Mouse (Mus musculus): ENCODE measurements around the gene Mphosph6. TPM values are rescaled to one million over a fixed set of nuclear protein-coding genes. Genes with fewer than 3 reads are reported as not detected.

The Mphosph6 gene
- polyA plus RNA-seq (2016; fragmentation: Nextera tagmentation; extraction: Ambion mirVana), result 45.1 and 65.8 TPM in 2 replicates

- peak; percentile 99 for DNase-seq (ENCODE audit: low spot score)
- H3K4me1 ChIP-seq, result peaks cover 18% of the 10 kb centered on the region
- H3K9me3 ChIP-seq, result no peaks in the 10 kb centered on the region
- H3K27me3 ChIP-seq (ENCODE audit: insufficient read depth, poor library complexity, severe bottlenecking), result no peaks in the 10 kb centered on the region; the same call in 1 of the 2 replicates
- WGBS, result under 1% methylated on average over 65 of the region's 65 CpGs
- peaks cover 27% of the 10 kb centered on the region for H3K36me3 ChIP-seq
- H3K4me3 ChIP-seq, result peak within 1 kb of the TSS; percentile 81
- peak within 1 kb of the TSS; percentile 94 for H3K27ac ChIP-seq
Measured at GRCm38 (mm10) chr8:117801443-117802298, at the start of gene Mphosph6. TSS of gene Mphosph6 (minus strand) at chr8:117801943.

GRCm38 (mm10) chr8:117850420-117850819 is 48.7 kb upstream of the Mphosph6 start:
- H3K4me3 ChIP-seq, result no peak overlapping the region
- 69% methylated on average over 10 of the region's 10 CpGs for WGBS

GRCm38 (mm10) chr8:117847865-117848264 is 46.1 kb upstream of the Mphosph6 start:
- no peak overlapping the region for H3K4me3 ChIP-seq
- DNase-seq (ENCODE audit: low spot score), result no peak
- H3K9me3 ChIP-seq, result no peaks in the 10 kb centered on the region
- H3K36me3 ChIP-seq, result no peaks in the 10 kb centered on the region
- no peaks in the 10 kb centered on the region for H3K27me3 ChIP-seq (ENCODE audit: insufficient read depth, poor library complexity, severe bottlenecking)
- 82% methylated on average over 6 of the region's 6 CpGs for WGBS
- no peak overlapping the region for H3K27ac ChIP-seq
- H3K4me1 ChIP-seq, result no peaks in the 10 kb centered on the region

More at GRCm38 (mm10) chr8:117850420-117850819, 48.7 kb upstream of the Mphosph6 start:
- H3K4me1 ChIP-seq, result no peaks in the 10 kb centered on the region; the same call in 1 of the 2 replicates
- no peak for DNase-seq (ENCODE audit: low spot score)
- no peaks in the 10 kb centered on the region for H3K27me3 ChIP-seq (ENCODE audit: insufficient read depth, poor library complexity, severe bottlenecking)
- H3K9me3 ChIP-seq, result no peaks in the 10 kb centered on the region
- H3K27ac ChIP-seq, result no peak overlapping the region
- no peaks in the 10 kb centered on the region for H3K36me3 ChIP-seq

- Histone ChIP-seq H3K4me1 (no peaks in the 10 kb centered on the region), H3K27ac (no peak overlapping the region), H3K27me3 (ENCODE audit: insufficient read depth, poor library complexity, severe bottlenecking) (no peaks in the 10 kb centered on the region), H3K9me3 (no peaks in the 10 kb centered on the region), H3K36me3 (no peaks in the 10 kb centered on the region), H3K4me3 (no peak overlapping the region)
- no peak for DNase-seq (ENCODE audit: low spot score)
- WGBS, result 81% methylated on average over 8 of the region's 8 CpGs
Measured at GRCm38 (mm10) chr8:117843694-117844093, 42.0 kb upstream of the Mphosph6 start.

GRCm38 (mm10) chr8:117813524-117813923 is 11.8 kb upstream of the Mphosph6 start:
- Histone ChIP-seq H3K36me3 (no peaks in the 10 kb centered on the region), H3K27me3 (ENCODE audit: insufficient read depth, poor library complexity, severe bottlenecking) (no peaks in the 10 kb centered on the region)

GRCm38 (mm10) chr8:117810676-117811075 is 8.9 kb upstream of the Mphosph6 start:
- DNase-seq (ENCODE audit: low spot score), result no peak
- no peak overlapping the region for H3K27ac ChIP-seq
- 83% methylated on average over 2 of the region's 2 CpGs for WGBS
- no peaks in the 10 kb centered on the region for H3K9me3 ChIP-seq
- H3K27me3 ChIP-seq (ENCODE audit: insufficient read depth, poor library complexity, severe bottlenecking), result no peaks in the 10 kb centered on the region
- H3K4me3 ChIP-seq, result no peak overlapping the region
- H3K36me3 ChIP-seq, result no peaks in the 10 kb centered on the region
- H3K4me1 ChIP-seq, result peaks cover 4% of the 10 kb centered on the region; the same call in 1 of the 2 replicates

More at GRCm38 (mm10) chr8:117813524-117813923, 11.8 kb upstream of the Mphosph6 start:
- H3K9me3 ChIP-seq, result no peaks in the 10 kb centered on the region
- H3K4me3 ChIP-seq, result no peak overlapping the region
- H3K27ac ChIP-seq, result no peak overlapping the region
- DNase-seq (ENCODE audit: low spot score), result no peak
- WGBS, result 32% methylated on average over 4 of the region's 4 CpGs
- H3K4me1 ChIP-seq, result peaks cover 4% of the 10 kb centered on the region; the same call in 1 of the 2 replicates

- no peak overlapping the region for H3K4me3 ChIP-seq
- H3K4me1 ChIP-seq, result peaks cover 11% of the 10 kb centered on the region
- no peaks in the 10 kb centered on the region; the same call in 1 of the 2 replicates for H3K27me3 ChIP-seq (ENCODE audit: insufficient read depth, poor library complexity, severe bottlenecking)
- H3K27ac ChIP-seq, result no peak overlapping the region
- 73% methylated on average over 5 of the region's 5 CpGs for WGBS
- H3K36me3 ChIP-seq, result no peaks in the 10 kb centered on the region
- no peak for DNase-seq (ENCODE audit: low spot score)
- H3K9me3 ChIP-seq, result no peaks in the 10 kb centered on the region
Measured at GRCm38 (mm10) chr8:117805419-117805818, 3.7 kb upstream of the Mphosph6 start.

GRCm38 (mm10) chr8:117802299-117802689 is 551 bp upstream of the Mphosph6 start:
- 3% methylated on average over 11 of the region's 11 CpGs for WGBS
- peaks cover 18% of the 10 kb centered on the region for H3K4me1 ChIP-seq
- DNase-seq (ENCODE audit: low spot score), result no peak
- peaks cover 21% of the 10 kb centered on the region for H3K36me3 ChIP-seq
- peak overlapping the region; percentile 94 for H3K27ac ChIP-seq
- H3K9me3 ChIP-seq, result no peaks in the 10 kb centered on the region
- H3K4me3 ChIP-seq, result peak overlapping the region; percentile 81
- H3K27me3 ChIP-seq (ENCODE audit: insufficient read depth, poor library complexity, severe bottlenecking), result no peaks in the 10 kb centered on the region; the same call in 1 of the 2 replicates

GRCm38 (mm10) chr8:117798066-117798465 is 3.7 kb downstream of the Mphosph6 start:
- no peak overlapping the region for H3K27ac ChIP-seq
- H3K4me3 ChIP-seq, result no peak overlapping the region
- peaks cover 63% of the 10 kb centered on the region for H3K36me3 ChIP-seq
- no peak for DNase-seq (ENCODE audit: low spot score)
- WGBS, result 93% methylated on average over 2 of the region's 2 CpGs
- no peaks in the 10 kb centered on the region for H3K27me3 ChIP-seq (ENCODE audit: insufficient read depth, poor library complexity, severe bottlenecking)
- peaks cover 18% of the 10 kb centered on the region for H3K4me1 ChIP-seq
- no peaks in the 10 kb centered on the region for H3K9me3 ChIP-seq

- Histone ChIP-seq H3K4me1 (peaks cover 12% of the 10 kb centered on the region), H3K36me3 (peaks cover 79% of the 10 kb centered on the region)
- WGBS, result 90% methylated on average over 15 of the region's 15 CpGs
Measured at GRCm38 (mm10) chr8:117796464-117796863, 5.3 kb downstream of the Mphosph6 start.

GRCm38 (mm10) chr8:117794581-117794980 is 7.2 kb downstream of the Mphosph6 start:
- DNase-seq (ENCODE audit: low spot score), result no peak
- Histone ChIP-seq H3K27me3 (ENCODE audit: insufficient read depth, poor library complexity, severe bottlenecking) (no peaks in the 10 kb centered on the region), H3K36me3 (peaks cover 98% of the 10 kb centered on the region), H3K9me3 (no peaks in the 10 kb centered on the region), H3K4me1 (no peaks in the 10 kb centered on the region), H3K27ac (no peak overlapping the region), H3K4me3 (no peak overlapping the region)
- WGBS, result 95% methylated on average over 10 of the region's 10 CpGs

More at GRCm38 (mm10) chr8:117796464-117796863, 5.3 kb downstream of the Mphosph6 start:
- no peak for DNase-seq (ENCODE audit: low spot score)
- no peaks in the 10 kb centered on the region for H3K9me3 ChIP-seq
- H3K27ac ChIP-seq, result no peak overlapping the region
- no peak overlapping the region for H3K4me3 ChIP-seq
- H3K27me3 ChIP-seq (ENCODE audit: insufficient read depth, poor library complexity, severe bottlenecking), result no peaks in the 10 kb centered on the region

GRCm38 (mm10) chr8:117792616-117793144 is 9.1 kb downstream of the Mphosph6 start:
- Histone ChIP-seq H3K9me3 (no peaks in the 10 kb centered on the region), H3K4me1 (no peaks in the 10 kb centered on the region), H3K36me3 (peaks cover 98% of the 10 kb centered on the region), H3K27ac (no peak overlapping the region), H3K4me3 (no peak overlapping the region), H3K27me3 (ENCODE audit: insufficient read depth, poor library complexity, severe bottlenecking) (no peaks in the 10 kb centered on the region)
- DNase-seq (ENCODE audit: low spot score), result no peak
- 89% methylated on average over 19 of the region's 19 CpGs for WGBS

GRCm38 (mm10) chr8:117786428-117786827 is 15.3 kb downstream of the Mphosph6 start:
- Histone ChIP-seq H3K27ac (no peak overlapping the region), H3K4me1 (no peaks in the 10 kb centered on the region), H3K9me3 (no peaks in the 10 kb centered on the region), H3K36me3 (peaks cover 45% of the 10 kb centered on the region), H3K27me3 (ENCODE audit: insufficient read depth, poor library complexity, severe bottlenecking) (no peaks in the 10 kb centered on the region), H3K4me3 (no peak overlapping the region)
- DNase-seq (ENCODE audit: low spot score), result no peak
- 89% methylated on average over 3 of the region's 3 CpGs for WGBS

All from heart, embryonic 10.5 days (tissue).